ENCODE assay signal across 8 mouse cellular contexts in the genomic region with DNA sequence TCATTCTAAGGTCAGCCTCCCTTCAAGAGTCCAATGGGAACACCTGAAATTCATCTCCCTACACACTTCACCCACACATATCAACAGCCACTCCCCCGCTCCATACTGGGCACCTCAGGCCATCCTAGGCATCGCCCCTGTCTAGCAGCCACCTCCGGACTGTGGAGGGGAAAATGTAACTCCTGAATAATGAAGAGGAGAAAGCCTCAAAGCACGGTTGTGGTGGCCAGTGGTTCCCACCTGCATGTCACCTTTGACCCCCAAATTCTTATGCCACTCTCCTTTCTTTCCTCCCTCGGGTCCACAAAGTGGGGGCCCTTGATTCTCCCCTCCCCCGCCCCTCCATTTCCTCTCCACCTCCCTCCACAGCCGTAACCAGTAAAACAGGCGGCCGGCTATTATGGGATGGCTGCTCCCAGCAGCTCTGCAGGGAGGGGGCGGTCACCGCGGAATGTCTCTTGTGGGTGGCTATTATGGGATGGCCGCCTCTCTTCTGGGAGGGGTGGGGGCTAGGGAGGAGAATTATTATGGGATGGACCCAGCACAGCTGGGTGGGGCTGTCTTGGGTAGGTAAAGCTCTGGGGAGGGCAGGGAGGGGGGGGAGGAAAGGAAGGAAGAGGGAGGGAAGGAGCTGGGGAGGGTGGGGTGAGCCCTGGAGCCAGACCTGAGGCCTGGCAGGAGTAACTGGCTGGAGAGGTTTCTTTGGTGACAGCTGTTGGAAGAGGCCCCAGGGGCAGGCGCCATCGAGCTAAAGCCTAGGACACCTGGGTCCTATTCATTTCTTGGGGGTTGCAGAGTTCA. TPM values are rescaled to one million over a fixed set of nuclear protein-coding genes. Genes with fewer than 3 reads are reported as not detected.
DNase-seq lines count a peak whose midpoint lies in the region; ATAC-seq lines count a peak whose summit lies in the region.

No protein-coding gene starts in this region.

- peak overlapping the region; percentile 77 for H3K27ac ChIP-seq in intestine, embryonic 14.5 days (ENCODE audit: low read depth)

- H3K36me3 ChIP-seq in intestine, embryonic 14.5 days (ENCODE audit: control insufficient read depth, insufficient read depth, low read length), result no peaks in the 10 kb centered on the region
- no peaks in the 10 kb centered on the region for H3K36me3 ChIP-seq in megakaryocyte, embryonic 14.5 days (replicated peaks; ENCODE audit: low read length)

- H3K9me3 ChIP-seq in intestine, embryonic 14.5 days (ENCODE audit: control insufficient read depth, low read length), result no peaks in the 10 kb centered on the region
- no peaks in the 10 kb centered on the region for H3K9me3 ChIP-seq in megakaryocyte, embryonic 14.5 days

- H3K4me1 ChIP-seq in intestine, embryonic 14.5 days (replicated peaks; ENCODE audit: control insufficient read depth, insufficient read depth, low read length), result peaks cover 25% of the 10 kb centered on the region
- H3K4me1 ChIP-seq in megakaryocyte, embryonic 14.5 days, result peaks cover 60% of the 10 kb centered on the region

- peak overlapping the region; percentile 41 for H3K4me2 ChIP-seq in intestine, embryonic 14.5 days (ENCODE audit: low read length)

- H3K27me3 ChIP-seq in intestine, embryonic 14.5 days (replicated peaks; ENCODE audit: control insufficient read depth, insufficient read depth, low read length), result no peaks in the 10 kb centered on the region
- H3K27me3 ChIP-seq in megakaryocyte, embryonic 14.5 days (replicated peaks), result no peaks in the 10 kb centered on the region

- intact Hi-C loops in gastrocnemius, postnatal 36 days (cut with DNase I), result no loop called here
- intact Hi-C loops in left cerebral cortex, postnatal 14 days (cut with DNase I), result no loop called here

- no peak overlapping the region for H3K4me3 ChIP-seq in intestine, embryonic 14.5 days (ENCODE audit: low read depth, low read length)
- peak overlapping the region; percentile 85 for H3K4me3 ChIP-seq in megakaryocyte, embryonic 14.5 days (replicated peaks)

- DNase-seq in adrenal gland, postnatal 25 days, result peak; percentile 77
- peak; percentile 77 for DNase-seq in embryo, embryonic 9.5 days (ENCODE audit: extremely low spot score)
- DNase-seq in gastrocnemius, postnatal 36 days, result peak; percentile 64 to 79
- DNase-seq in intestine, embryonic 14.5 days (ENCODE audit: low spot score), result peak; percentile 78
- DNase-seq in left cerebral cortex, postnatal 14 days (ENCODE audit: low spot score in 2 of 2), result peak; percentile 87 to 95
- DNase-seq in right cerebral cortex, postnatal 4 days, result peak; percentile 79
- no peak for DNase-seq in adipocyte (ENCODE audit: low spot score)

- peak overlapping the region; percentile 0; the same call in 1 of the 2 replicates for H3K9ac ChIP-seq in intestine, embryonic 14.5 days (ENCODE audit: low read length)

- peak; percentile 73 for ATAC-seq in intestine, embryonic 14.5 days (replicated peaks; ENCODE audit: low FRiP score, low TSS enrichment, low read depth)

- WGBS in intestine, embryonic 14.5 days, result 2% methylated on average over 15 of the region's 15 CpGs

RNA-seq across cellular contexts. Expression of gene Chd4, which starts 6.1 kb away (rescaled TPM):
- total RNA-seq in adrenal gland, postnatal 25 days (2021), result 175 and 203 TPM in 2 replicates
- 10 to 100 TPM; 67.6 to 72.2 TPM for total RNA-seq in gastrocnemius, postnatal 36 days (2021)
- 74.2 and 74.8 TPM in 2 replicates for polyA plus RNA-seq in intestine, embryonic 14.5 days (2014; fragmentation: Nextera tagmentation; extraction: Ambion mirVana)
- total RNA-seq in left cerebral cortex, postnatal 14 days (2021), result 100 to 1,000 TPM; 157 TPM
- 41.8 and 90.6 TPM in 2 replicates for polyA plus RNA-seq in megakaryocyte, embryonic 14.5 days (2012; ENCODE audit: insufficient read depth, low replicate concordance)

RNA-seq across cellular contexts. Expression of gene Lpar5, which starts 22.0 kb away (rescaled TPM):
- 0.36 TPM in 1 of 2 replicates, not detected in the other for total RNA-seq in adrenal gland, postnatal 25 days (2021)
- total RNA-seq in gastrocnemius, postnatal 36 days (2021), result not detected
- polyA plus RNA-seq in intestine, embryonic 14.5 days (2014; fragmentation: Nextera tagmentation; extraction: Ambion mirVana), result 2.3 and 3.0 TPM in 2 replicates
- total RNA-seq in left cerebral cortex, postnatal 14 days (2021), result under 1 TPM; 0.40 to 0.66 TPM
- polyA plus RNA-seq in megakaryocyte, embryonic 14.5 days (2012; ENCODE audit: insufficient read depth, low replicate concordance), result 0.62 TPM in 1 of 2 replicates, not detected in the other

RNA-seq across cellular contexts. Expression of gene Acrbp, which starts 40.2 kb away (rescaled TPM):
- 10.4 and 11.7 TPM in 2 replicates for total RNA-seq in adrenal gland, postnatal 25 days (2021)
- 1 to 10 TPM; 2.5 to 2.7 TPM for total RNA-seq in gastrocnemius, postnatal 36 days (2021)
- 11.4 and 13.4 TPM in 2 replicates for polyA plus RNA-seq in intestine, embryonic 14.5 days (2014; fragmentation: Nextera tagmentation; extraction: Ambion mirVana)
- total RNA-seq in left cerebral cortex, postnatal 14 days (2021), result 1 to 10 TPM; 5.7 to 9.0 TPM
- 8.7 and 11.3 TPM in 2 replicates for polyA plus RNA-seq in megakaryocyte, embryonic 14.5 days (2012; ENCODE audit: insufficient read depth, low replicate concordance)

RNA-seq across cellular contexts. Expression of gene Nop2, which starts 42.0 kb away (rescaled TPM):
- 36.2 and 44.0 TPM in 2 replicates for total RNA-seq in adrenal gland, postnatal 25 days (2021)
- total RNA-seq in gastrocnemius, postnatal 36 days (2021), result 10 to 100 TPM; 14.6 to 19.0 TPM
- polyA plus RNA-seq in intestine, embryonic 14.5 days (2014; fragmentation: Nextera tagmentation; extraction: Ambion mirVana), result 72.1 and 75.2 TPM in 2 replicates
- 10 to 100 TPM; 28.8 to 32.3 TPM for total RNA-seq in left cerebral cortex, postnatal 14 days (2021)
- polyA plus RNA-seq in megakaryocyte, embryonic 14.5 days (2012; ENCODE audit: insufficient read depth, low replicate concordance), result 18.4 and 24.5 TPM in 2 replicates

RNA-seq across cellular contexts. Expression of gene Ing4, which starts 50.2 kb away (rescaled TPM):
- 82.3 and 102 TPM in 2 replicates for total RNA-seq in adrenal gland, postnatal 25 days (2021)
- total RNA-seq in gastrocnemius, postnatal 36 days (2021), result 10 to 100 TPM; 26.4 to 31.1 TPM
- 94.4 and 108 TPM in 2 replicates for polyA plus RNA-seq in intestine, embryonic 14.5 days (2014; fragmentation: Nextera tagmentation; extraction: Ambion mirVana)
- 10 to 100 TPM; 60.8 to 61.1 TPM for total RNA-seq in left cerebral cortex, postnatal 14 days (2021)
- polyA plus RNA-seq in megakaryocyte, embryonic 14.5 days (2012; ENCODE audit: insufficient read depth, low replicate concordance), result 16.8 and 17.7 TPM in 2 replicates
